Mouse (Mus musculus): Measurements from ENCODE around the gene Wrb.

DNA sequence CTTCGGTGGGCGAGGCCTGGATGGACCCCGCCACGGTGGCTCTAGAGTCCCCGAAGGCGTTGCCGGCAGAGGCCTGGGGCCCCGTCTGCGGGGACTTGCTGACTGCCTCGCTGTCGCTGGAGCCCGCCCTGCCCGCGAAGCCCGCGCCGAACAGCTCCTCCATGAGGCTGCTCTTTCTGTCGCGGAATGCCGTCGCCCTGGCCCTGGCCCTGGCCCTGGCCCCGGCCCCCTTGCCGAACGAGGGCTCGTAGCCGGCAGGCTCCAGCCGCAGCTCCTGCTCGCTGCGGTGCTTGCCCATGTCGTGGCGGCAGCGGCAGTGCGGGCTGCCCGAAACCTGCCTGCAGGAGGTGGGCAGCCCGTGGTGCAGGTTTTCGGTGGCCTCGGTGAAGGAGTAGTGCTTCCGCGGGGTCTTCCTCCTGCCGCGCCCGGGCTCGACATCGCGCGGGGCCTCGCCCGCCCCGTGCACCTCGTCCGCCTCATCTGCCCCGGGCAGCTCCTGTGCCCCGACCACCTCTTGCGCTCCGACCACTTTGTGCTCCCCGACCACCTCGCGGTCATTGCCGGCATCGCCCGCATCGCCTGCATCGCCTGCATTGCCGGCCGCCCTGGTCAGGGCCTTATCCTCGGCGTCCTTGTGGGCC is 14.0 kb downstream of the Wrb start:
- TF ChIP-seq CTCF (IDR thresholded peaks at IDR 0.05; ENCODE audit: borderline replicate concordance, control insufficient read depth, extremely low read depth, insufficient read depth, low read length, poor library complexity) (no peak; the same call in 1 of the 2 replicates), POLR2A (IDR thresholded peaks at IDR 0.05; ENCODE audit: control insufficient read depth, extremely low read depth, insufficient read depth, low read length, poor library complexity) (no peak)
